Mouse (Mus musculus) limb, embryonic 11.5 days (tissue): ENCODE results near the gene Serpine2. TPM values are rescaled to one million over a fixed set of nuclear protein-coding genes. Genes with fewer than 3 reads are reported as not detected.

Source experiments
- ATAC-seq: fragments of 200-750 bp; cut with Nextera tagmentation; 2 replicates; pipeline ENCODE4 v1.8.0; 2017; ENCODE audit warnings: low read depth; ENCODE audit not compliant: insufficient number of reproducible peaks, low FRiP score, low TSS enrichment
- DNase-seq: peaks from one replicate; pipeline ENCODE4 v3.0.0-alpha.2; 2015; ENCODE audit warnings: low spot score
- H3K27ac ChIP-seq: fragments of 300-500 bp; sonication (generic); replicated peaks from 2 replicates; pipeline ENCODE4 v1.5.1; 2014; ENCODE audit warnings: low read depth, mild to moderate bottlenecking, low read length
- H3K27me3 ChIP-seq: fragments of 300-500 bp; sonication (generic); 2 replicates; pipeline ENCODE4 v1.6.1; 2014; ENCODE audit warnings: mild to moderate bottlenecking, low read length, mixed read lengths; ENCODE audit not compliant: control insufficient read depth, insufficient read depth
- H3K36me3 ChIP-seq: fragments of 300-500 bp; sonication (generic); 2 replicates; pipeline ENCODE4 v1.6.1; 2014; ENCODE audit warnings: mild to moderate bottlenecking, low read length, moderate library complexity, mixed read lengths; ENCODE audit not compliant: control insufficient read depth, insufficient read depth
- H3K4me1 ChIP-seq: fragments of 300-500 bp; sonication (generic); 2 replicates; pipeline ENCODE4 v1.6.1; 2014; ENCODE audit warnings: low read length, mixed read lengths; ENCODE audit not compliant: control insufficient read depth, insufficient read depth
- H3K4me2 ChIP-seq: fragments of 300-500 bp; sonication (generic); 2 replicates; pipeline ENCODE4 v1.6.1; 2014; ENCODE audit warnings: low read depth, mild to moderate bottlenecking, moderate library complexity; ENCODE audit not compliant: severe bottlenecking
- H3K4me3 ChIP-seq: fragments of 300-500 bp; sonication (generic); 2 replicates; pipeline ENCODE4 v1.5.1; 2014; ENCODE audit warnings: low read depth, low read length
- H3K9ac ChIP-seq: fragments of 300-500 bp; sonication (generic); 2 replicates; pipeline ENCODE4 v1.6.1; 2014; ENCODE audit warnings: mild to moderate bottlenecking, low read length
- H3K9me3 ChIP-seq: fragments of 300-500 bp; sonication (generic); 2 replicates; pipeline ENCODE4 v1.6.1; 2016; ENCODE audit warnings: low read length; ENCODE audit not compliant: control insufficient read depth
- WGBS: fragments of 180-500 bp; shearing (Covaris S2); extraction: QIAGEN DNeasy Blood & Tissue Kit; methylation state at CpG from one replicate; pipeline ENCODE4 v1.1.7; 2014; 5-methylcytosine and 5-hydroxymethylcytosine counted together
- polyA plus RNA-seq: library from polyadenylated mRNA; unstranded; fragments of >200 nt; fragmentation: Nextera tagmentation; extraction: Ambion mirVana; gene quantifications from 2 replicates; pipeline ENCODE4 v1.2.1, GENCODE M21; 2014

Gene Serpine2
- polyA plus RNA-seq, 1 experiment from 2014 or later = 165 TPM

DNA sequence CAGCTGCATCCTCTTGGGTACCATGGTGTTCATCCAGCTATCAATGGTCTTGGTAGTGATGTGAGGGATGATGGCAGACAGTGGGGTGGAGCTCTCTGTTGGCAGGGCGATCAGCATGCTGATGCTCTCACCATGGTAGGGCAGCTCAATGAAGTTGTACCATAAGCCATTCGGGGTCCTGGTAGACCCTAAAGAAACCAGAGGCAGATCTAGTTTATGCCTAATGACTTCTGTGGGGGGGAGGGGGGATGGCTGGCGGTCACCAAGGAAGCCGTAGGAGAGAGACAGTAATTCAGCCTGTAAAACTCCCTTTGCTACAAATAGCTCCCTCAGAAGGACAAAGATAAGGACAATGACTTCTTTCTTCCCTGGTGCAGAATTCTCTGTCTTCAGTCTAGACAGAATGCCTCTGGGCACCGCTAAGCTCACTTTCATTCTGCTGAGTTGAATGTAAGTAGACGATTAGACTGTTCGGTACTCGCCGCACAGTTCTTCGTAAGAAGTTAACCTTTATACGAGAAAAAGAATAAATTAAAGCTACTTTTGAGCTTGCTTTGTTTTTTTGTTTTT is 58.0 kb downstream of the Serpine2 start:
- no peaks in the 10 kb centered on the region for H3K36me3 ChIP-seq
- no peaks in the 10 kb centered on the region for H3K4me1 ChIP-seq
- no peak for ATAC-seq
- H3K9me3 ChIP-seq = no peaks in the 10 kb centered on the region
- H3K4me2 ChIP-seq = no peak overlapping the region
- H3K9ac ChIP-seq = no peak overlapping the region
- 94% methylated on average over 11 of the region's 11 CpGs for WGBS
- H3K4me3 ChIP-seq = no peak overlapping the region
- no peak for DNase-seq
- no peak overlapping the region for H3K27ac ChIP-seq
- no peaks in the 10 kb centered on the region for H3K27me3 ChIP-seq

DNA sequence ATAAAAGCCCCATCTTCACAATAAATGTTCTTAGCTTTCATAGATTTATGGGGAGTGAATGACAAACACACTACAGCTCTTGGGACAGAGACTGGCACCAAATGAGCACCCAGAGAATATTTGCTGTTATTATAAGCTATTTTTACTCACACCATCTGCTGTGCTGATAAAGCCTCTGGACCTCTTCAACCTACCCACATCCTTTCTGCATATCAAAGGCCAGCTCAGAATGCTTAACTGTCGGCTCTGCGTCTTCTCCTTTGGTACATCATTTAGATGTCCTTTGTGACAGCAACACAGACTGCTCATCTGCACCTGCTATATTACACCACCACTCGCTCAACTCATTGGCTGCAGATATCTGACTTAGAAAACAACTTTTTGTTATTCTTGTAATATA is 63.9 kb downstream of the Serpine2 start:
- H3K9ac ChIP-seq = no peak overlapping the region
- H3K27me3 ChIP-seq = no peaks in the 10 kb centered on the region
- no peak overlapping the region for H3K4me3 ChIP-seq
- 91% methylated on average over 3 of the region's 3 CpGs for WGBS
- no peak for ATAC-seq
- no peak overlapping the region for H3K4me2 ChIP-seq
- no peaks in the 10 kb centered on the region for H3K36me3 ChIP-seq
- no peak overlapping the region for H3K27ac ChIP-seq
- DNase-seq = no peak
- H3K4me1 ChIP-seq = no peaks in the 10 kb centered on the region
- no peaks in the 10 kb centered on the region for H3K9me3 ChIP-seq

DNA sequence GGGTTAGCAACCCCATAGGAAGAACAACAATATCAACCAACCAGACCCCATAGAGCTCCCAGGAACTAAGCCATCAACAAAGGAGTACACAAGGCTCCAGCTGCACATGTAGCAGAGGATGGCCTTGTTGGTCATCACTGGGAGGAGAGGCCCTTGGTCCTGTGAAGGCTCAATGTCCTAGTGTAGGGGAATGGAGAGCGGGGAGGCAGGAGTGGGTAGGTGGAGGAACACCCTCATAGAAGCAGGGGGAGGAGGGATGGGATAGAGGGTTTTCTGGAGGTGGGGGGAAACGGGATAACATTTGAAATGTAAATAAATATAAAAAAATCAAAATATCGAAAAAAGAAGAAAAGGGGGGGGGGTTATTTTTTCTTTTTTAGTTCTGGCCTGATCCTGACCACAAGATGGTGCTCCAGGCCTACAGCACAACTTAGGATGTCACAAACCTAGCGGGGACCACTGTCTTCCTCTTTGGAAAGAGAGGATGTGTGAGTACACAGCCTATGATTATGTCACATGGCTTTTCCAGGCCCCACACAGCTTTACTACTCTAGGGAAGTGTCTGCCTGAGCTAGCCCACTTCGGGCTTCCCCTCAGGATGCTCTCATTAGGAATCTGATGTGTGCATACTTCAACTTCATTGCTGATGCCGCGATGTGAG is 74.6 kb downstream of the Serpine2 start:
- peak; percentile 42 for DNase-seq
- no peaks in the 10 kb centered on the region for H3K4me1 ChIP-seq
- H3K4me2 ChIP-seq = no peak overlapping the region
- H3K27me3 ChIP-seq = no peaks in the 10 kb centered on the region
- no peak for ATAC-seq
- H3K36me3 ChIP-seq = peaks cover 13% of the 10 kb centered on the region
- no peak overlapping the region for H3K9ac ChIP-seq
- H3K9me3 ChIP-seq = no peaks in the 10 kb centered on the region
- no peak overlapping the region for H3K27ac ChIP-seq
- WGBS = 72% methylated on average over 7 of the region's 7 CpGs
- no peak overlapping the region for H3K4me3 ChIP-seq

DNA sequence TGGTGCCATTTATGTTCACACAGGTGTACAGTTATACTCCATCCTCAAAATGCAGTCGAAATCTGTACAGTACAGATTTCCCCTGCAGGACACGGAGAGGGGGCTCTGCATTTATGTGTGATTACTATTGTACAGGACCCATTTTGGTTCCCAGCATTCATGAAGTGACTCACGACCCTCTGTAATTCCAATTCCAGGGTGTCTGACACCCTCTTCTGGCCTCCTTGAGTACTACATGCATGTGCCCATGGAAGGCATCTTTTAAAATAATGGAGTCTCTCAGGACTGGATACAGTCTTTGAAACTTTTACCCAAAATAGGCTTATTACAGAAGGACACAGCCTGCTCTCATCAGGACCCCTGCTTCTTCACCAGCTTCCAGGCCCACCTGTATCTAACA is 78.5 kb downstream of the Serpine2 start:
- ATAC-seq = no peak
- Histone ChIP-seq H3K9me3 (no peaks in the 10 kb centered on the region), H3K4me2 (no peak overlapping the region), H3K27ac (no peak overlapping the region), H3K27me3 (no peaks in the 10 kb centered on the region), H3K4me1 (no peaks in the 10 kb centered on the region), H3K36me3 (peaks cover 19% of the 10 kb centered on the region), H3K4me3 (no peak overlapping the region), H3K9ac (no peak overlapping the region)
- 84% methylated on average over 3 of the region's 3 CpGs for WGBS
- DNase-seq = no peak

DNA sequence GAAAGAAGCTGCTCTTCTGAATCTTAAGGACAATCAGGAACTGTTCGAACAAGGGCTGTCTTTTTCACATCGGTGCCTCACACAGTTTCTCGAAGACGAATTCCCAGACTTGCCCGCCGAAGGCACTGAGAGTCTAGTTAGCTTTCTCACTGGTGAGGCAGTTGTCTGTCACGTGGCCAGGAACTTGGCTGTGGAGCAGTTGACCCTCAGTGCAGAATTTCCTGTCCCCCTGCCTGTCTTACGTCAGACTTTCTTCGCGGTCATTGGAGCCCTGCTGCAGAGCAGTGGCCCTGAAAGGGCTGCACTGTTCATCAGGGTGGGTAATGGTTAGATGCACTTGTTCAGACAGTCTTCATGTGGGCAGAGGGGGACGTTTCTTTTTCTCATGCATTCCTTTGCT is 83.0 kb downstream of the Serpine2 start:
- ATAC-seq (no peak), DNase-seq (no peak)
- Histone ChIP-seq H3K27ac (no peak overlapping the region), H3K9me3 (no peaks in the 10 kb centered on the region), H3K4me1 (no peaks in the 10 kb centered on the region), H3K27me3 (no peaks in the 10 kb centered on the region), H3K4me2 (no peak overlapping the region), H3K4me3 (no peak overlapping the region), H3K9ac (no peak overlapping the region), H3K36me3 (peaks cover 19% of the 10 kb centered on the region)
- 95% methylated on average over 11 of the region's 11 CpGs for WGBS

DNA sequence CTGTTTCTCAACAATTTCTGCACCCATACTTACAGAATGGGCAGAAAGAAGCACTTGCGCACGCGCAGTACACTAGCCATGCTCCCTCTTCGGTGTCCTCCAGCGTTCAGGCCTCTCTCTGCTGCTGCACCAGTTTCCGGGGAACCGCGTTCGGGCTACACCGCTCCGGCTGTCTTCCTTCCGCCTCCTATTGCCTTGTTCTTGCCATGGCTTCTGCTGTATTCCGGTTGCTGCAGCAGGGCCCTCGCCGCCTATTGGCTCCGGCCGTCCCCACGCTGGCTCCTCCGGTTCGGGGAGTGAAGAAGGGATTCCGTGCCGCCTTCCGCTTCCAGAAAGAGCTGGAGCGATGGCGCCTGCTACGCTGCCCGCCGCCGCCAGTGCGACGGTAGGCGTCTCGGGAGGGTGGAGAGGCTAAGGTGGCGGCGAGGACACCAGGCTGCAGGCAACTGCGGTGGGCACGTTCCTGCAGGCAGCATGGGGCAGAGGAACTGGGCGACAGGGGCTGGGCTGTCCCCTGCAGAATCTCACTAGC is 85.0 kb downstream of the Serpine2 start, which contains the start of the genes Mrpl44 and Wdfy1:
TSS of gene Mrpl44 (plus strand) at position 92 of the 532 bp plus-strand sequence.
TSS of gene Wdfy1 (minus strand) at position 217 of the 532 bp plus-strand sequence.
- H3K4me2 ChIP-seq = peak within 1 kb of the TSS; percentile 47
- no peaks in the 10 kb centered on the region for H3K27me3 ChIP-seq
- no peaks in the 10 kb centered on the region for H3K9me3 ChIP-seq
- ATAC-seq = peak; percentile 98
- H3K27ac ChIP-seq = peak within 1 kb of the TSS; percentile 63; the same call in 1 of the 2 replicates
- no peaks in the 10 kb centered on the region for H3K4me1 ChIP-seq
- H3K9ac ChIP-seq = peak within 1 kb of the TSS; percentile 71
- peak within 1 kb of the TSS; percentile 69 for H3K4me3 ChIP-seq
- peaks cover 5% of the 10 kb centered on the region; the same call in 1 of the 2 replicates for H3K36me3 ChIP-seq
- WGBS = under 1% methylated on average over 38 of the region's 38 CpGs
- peak; percentile 99 for DNase-seq

DNA sequence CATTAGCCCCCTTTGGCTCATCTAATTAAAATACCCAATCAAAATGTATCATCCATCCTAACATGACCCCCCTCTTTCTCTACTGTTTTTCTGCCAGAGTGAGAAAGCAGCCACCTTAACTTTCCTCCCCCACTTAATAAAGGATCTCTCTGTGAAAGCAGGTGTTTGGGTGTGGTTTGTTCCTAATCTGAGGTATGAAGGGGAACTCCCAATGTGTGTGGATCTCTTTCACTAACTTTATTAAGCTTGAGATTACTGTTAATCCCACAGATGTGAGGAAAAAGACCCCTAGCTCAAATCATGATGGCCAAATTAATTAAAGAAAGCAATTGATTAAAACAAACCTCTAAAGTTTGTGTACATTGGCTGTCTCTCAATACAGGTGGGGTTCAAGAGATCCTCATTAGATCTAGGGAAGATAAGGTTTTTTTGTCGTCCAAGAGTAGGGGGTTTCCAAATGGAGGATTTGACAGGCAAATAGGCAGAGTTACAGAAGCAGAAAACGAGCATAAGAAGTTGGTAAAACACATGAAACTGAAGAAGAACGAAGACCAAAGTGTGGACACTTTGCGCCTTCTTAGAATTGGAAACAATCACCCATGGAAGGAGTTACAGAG is 86.7 kb downstream of the Serpine2 start:
- 84% methylated on average over 4 of the region's 4 CpGs for WGBS
- no peaks in the 10 kb centered on the region for H3K27me3 ChIP-seq
- no peaks in the 10 kb centered on the region for H3K9me3 ChIP-seq

DNA sequence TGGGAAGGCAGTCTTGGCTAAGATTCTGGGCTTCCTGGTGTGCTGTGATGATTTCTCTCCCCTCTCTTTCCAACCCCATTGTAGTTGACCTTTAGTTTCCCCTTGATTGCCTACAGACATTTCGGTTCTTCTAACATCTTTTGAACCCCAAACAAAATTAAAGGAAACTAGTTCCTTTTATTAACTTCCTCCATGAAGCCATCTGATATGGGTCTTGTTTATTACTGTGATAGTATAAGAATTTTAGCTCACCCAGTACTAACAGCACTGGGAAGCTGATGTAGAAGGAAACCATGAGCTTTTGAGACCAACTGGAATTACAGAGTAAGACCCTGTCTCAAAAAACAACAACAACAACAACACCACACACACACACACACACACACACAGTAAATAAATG is 92.7 kb downstream of the Serpine2 start:
- 55% methylated on average over 1 of the region's 1 CpGs for WGBS
- ATAC-seq = no peak
- no peak overlapping the region for H3K9ac ChIP-seq
- no peaks in the 10 kb centered on the region for H3K36me3 ChIP-seq
- H3K27ac ChIP-seq = no peak overlapping the region
- H3K4me2 ChIP-seq = no peak overlapping the region
- no peak for DNase-seq
- H3K4me3 ChIP-seq = no peak overlapping the region
- H3K27me3 ChIP-seq = no peaks in the 10 kb centered on the region
- no peaks in the 10 kb centered on the region for H3K9me3 ChIP-seq
- H3K4me1 ChIP-seq = no peaks in the 10 kb centered on the region

More for the DNA sequence above, 86.7 kb downstream of the Serpine2 start:
- Histone ChIP-seq H3K27ac (no peak overlapping the region), H3K9ac (no peak overlapping the region), H3K36me3 (peaks cover 3% of the 10 kb centered on the region; the same call in 1 of the 2 replicates), H3K4me1 (no peaks in the 10 kb centered on the region), H3K4me3 (no peak overlapping the region), H3K4me2 (no peak overlapping the region)
- DNase-seq (no peak), ATAC-seq (no peak)
